Mouse (Mus musculus) heart, postnatal 0 days (tissue): Measurements from ENCODE around the gene Ankrd44.

Experiments used
- CTCF ChIP-seq: IDR thresholded peaks from 2 replicates; pipeline ENCODE4 v1.5.1; 2016; ENCODE audit warnings: antibody characterized with exemption, control low read depth, low read depth
- EP300 ChIP-seq: IDR thresholded peaks from 2 replicates; pipeline ENCODE4 v1.6.1; 2016; ENCODE audit warnings: antibody characterized with exemption, low read depth

GRCm38 (mm10) chr1:54776116-54776515 lies 150.1 kb downstream of the Ankrd44 start:
- TF ChIP-seq CTCF: no peak
- no peak for TF ChIP-seq EP300
